Mouse (Mus musculus): Measurements from ENCODE around the gene Oxnad1.
A peak's percentile ranks its signal among the peaks of the same experiment; 100 is the strongest.

DNA sequence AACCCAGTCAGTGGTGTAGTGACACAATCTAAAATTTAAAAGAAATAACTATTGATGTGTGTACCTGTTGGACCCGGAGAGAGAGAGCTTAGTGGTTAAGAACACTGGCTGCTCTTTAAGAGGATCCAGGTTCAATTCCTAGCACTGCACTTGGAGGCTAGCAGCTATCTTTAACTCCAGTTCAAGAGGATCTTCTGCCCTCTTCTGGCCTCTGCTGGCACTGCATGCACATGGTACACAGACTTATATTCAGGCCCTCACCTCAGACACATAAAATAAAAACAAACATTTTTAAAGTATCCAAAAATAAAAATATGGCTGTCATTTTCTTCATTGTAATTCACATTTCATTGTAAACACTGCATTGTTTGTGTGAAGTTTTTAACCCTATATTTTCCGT, 28.5 kb upstream of the Oxnad1 start:
- TF ChIP-seq CTCF (conservative IDR thresholded peaks at IDR 0.05; ENCODE audit: insufficient read depth, insufficient read length, low read depth, low read length), result peak; percentile 35; the same call in 1 of the 2 replicates
- no peak for TF ChIP-seq POLR2A (IDR thresholded peaks at IDR 0.05; ENCODE audit: low read depth, low read length)
